Mouse (Mus musculus) adrenal gland, adult 10 weeks (tissue): Measurements from ENCODE around the gene Btg1-ps1. TPM values are rescaled to one million over a fixed set of nuclear protein-coding genes. Genes with fewer than 3 reads are reported as not detected.

Experiments used
- polyA plus RNA-seq: library from polyadenylated mRNA; stranded (reverse); fragments of 350-450 nt; fragmentation: Illumina TruSeq; extraction: RNeasy Lipid Tissue Mini Kit (QIAGEN cat#74804); gene quantifications from one replicate; pipeline ENCODE4 v1.2.3, GENCODE M21; 2014; ENCODE audit warnings: low read depth, low replicate concordance

Btg1-ps1 gene
- not detected for polyA plus RNA-seq

DNA sequence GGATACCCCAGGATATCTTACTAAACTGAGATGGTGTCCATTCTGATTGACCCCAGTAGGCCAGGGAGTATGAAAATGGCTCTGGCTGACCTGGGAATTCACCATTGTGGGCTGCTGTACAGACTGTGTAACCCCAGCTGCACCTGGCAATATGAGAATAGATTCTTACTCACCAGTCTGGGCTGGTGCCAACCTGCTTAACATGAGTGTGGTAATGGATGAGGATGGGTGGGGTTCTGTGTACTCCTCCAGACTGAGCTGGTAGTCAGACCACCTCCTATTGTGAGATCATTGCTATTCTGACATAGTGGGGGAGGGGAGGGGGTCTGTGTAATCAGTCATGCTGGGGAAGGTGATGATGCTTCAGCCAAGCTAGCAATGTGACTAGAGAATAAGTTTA lies at the start of gene Btg1-ps1:
TSS of gene Btg1-ps1 (minus strand) at position 219 of the 400 bp plus-strand sequence.

DNA sequence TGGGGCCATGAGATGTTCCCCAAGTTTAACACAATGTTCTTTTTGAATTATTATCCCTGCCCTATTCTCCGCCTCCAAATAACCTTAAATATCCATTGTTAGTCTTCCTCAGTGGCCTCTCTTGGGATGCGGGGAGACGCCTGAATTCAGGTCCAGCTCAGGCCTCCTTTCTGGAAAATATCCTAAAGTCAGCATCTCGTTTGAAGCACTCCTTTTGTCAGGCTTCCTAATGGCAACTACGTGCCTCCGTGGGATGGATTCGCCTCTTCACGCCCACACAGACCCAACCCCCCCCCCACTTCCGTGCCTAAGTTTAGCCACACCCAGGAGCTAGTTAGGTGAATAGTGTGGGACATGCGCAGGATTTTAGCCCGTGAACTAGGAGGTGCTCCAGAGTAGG lies 47.6 kb upstream of the Btg1-ps1 start, which contains the start of gene Rhox10:
TSS of gene Rhox10 (plus strand) at position 301 of the 400 bp plus-strand sequence.

DNA sequence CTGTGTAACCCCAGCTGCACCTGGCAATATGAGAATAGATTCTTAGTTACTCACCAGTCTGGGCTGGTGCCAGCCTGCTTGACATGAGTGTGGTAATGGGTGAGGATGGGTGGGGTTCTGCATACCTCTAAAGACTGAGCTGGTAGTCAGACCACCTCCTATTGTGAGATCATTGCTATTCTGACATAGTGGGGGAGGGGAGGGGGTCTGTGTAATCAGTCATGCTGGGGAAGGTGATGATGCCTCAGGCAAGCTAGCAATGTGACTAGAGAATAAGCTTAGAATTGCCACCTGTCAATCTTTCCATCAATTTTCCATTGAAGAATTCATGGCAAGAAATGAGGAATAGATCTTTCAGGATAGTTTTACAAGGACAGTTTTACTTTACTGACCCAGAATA lies 24.4 kb upstream of the Btg1-ps1 start, which contains the start of gene Btg1-ps2:
TSS of gene Btg1-ps2 (minus strand) at position 101 of the 400 bp plus-strand sequence.

Other genes starting within 250 kb of the Btg1-ps1 start
- not detected for gene Rhox5, start 214.0 kb downstream of the Btg1-ps1 start, polyA plus RNA-seq
- not detected for gene Rhox6, start 191.9 kb downstream of the Btg1-ps1 start, polyA plus RNA-seq
- gene Rhox7a, start 187.1 kb downstream of the Btg1-ps1 start, polyA plus RNA-seq, result not detected
- not detected for gene Rhox8, start 139.9 kb downstream of the Btg1-ps1 start, polyA plus RNA-seq
- not detected for gene Rhox7b, start 121.6 kb downstream of the Btg1-ps1 start, polyA plus RNA-seq
- gene Rhox9, start 117.0 kb downstream of the Btg1-ps1 start, polyA plus RNA-seq, result not detected
- not detected for gene Btg1-ps2, start 24.3 kb upstream of the Btg1-ps1 start, polyA plus RNA-seq
- gene Rhox10, start 47.7 kb upstream of the Btg1-ps1 start, polyA plus RNA-seq, result not detected
- not detected for gene Rhox11, start 66.3 kb upstream of the Btg1-ps1 start, polyA plus RNA-seq
- gene Rhox12, start 92.1 kb upstream of the Btg1-ps1 start, polyA plus RNA-seq, result not detected
- gene Rhox13, start 102.4 kb upstream of the Btg1-ps1 start, polyA plus RNA-seq, result not detected
- 109 TPM for gene Zbtb33, start 171.0 kb upstream of the Btg1-ps1 start, polyA plus RNA-seq
- gene Tmem255a, start 233.6 kb upstream of the Btg1-ps1 start, polyA plus RNA-seq, result 90.0 TPM